Mouse (Mus musculus) kidney, postnatal 25 days (tissue): ENCODE data around the gene Rps16.
A peak's percentile ranks its signal among the peaks of the same experiment; 100 is the strongest.

ENCODE experiments used
- DNase-seq, 2 experiments: peaks; one replicate each; pipeline ENCODE4 v3.0.0; 2021; ENCODE audit warnings: mixed read lengths in 2 of 2

Rps16 gene

DNA sequence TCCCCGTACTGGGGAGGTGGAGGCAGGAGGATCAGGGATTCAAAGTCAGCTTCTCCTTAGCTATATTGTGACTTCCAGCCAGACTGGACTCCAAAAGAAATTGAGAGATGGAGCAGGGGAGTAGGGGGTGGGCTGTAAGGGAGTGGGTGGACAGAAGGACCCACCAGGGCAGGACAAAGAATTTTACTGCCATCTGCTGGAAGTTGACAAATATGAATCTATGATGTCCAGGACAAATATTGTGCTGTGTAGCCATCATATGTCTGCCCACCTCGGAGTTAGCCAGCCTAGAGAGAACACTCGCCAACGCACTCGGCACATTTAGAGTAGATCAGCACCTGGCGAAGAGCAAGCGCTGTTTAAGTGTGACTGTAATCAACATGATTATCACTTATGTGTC, 1.9 kb upstream of the Rps16 start:
- no peak for DNase-seq

DNA sequence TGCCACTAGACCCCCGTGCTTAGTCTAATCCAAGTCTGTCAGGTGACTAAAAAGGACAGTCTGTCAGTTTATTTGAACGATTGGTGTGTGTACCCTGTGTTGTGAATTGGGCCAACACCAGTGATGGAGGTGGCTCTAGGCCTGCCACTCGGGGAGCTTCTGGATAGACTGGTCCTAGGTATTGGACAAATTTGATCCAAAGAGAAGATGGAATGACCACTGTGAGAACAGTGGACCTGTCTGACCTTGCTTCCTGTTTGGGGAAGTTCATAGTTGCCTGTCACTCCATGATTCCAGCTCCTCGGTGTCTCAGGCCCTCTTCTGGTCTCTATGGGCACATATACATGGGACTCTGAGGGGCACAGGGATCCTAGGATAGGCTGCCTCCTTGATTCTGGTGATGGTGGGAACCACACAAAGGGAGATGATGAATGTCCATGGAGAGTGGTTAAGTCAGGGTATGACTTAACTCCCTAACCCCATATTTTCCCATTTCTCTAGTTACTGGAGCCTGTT, 1.3 kb downstream of the Rps16 start:
- DNase-seq, result no peak

DNA sequence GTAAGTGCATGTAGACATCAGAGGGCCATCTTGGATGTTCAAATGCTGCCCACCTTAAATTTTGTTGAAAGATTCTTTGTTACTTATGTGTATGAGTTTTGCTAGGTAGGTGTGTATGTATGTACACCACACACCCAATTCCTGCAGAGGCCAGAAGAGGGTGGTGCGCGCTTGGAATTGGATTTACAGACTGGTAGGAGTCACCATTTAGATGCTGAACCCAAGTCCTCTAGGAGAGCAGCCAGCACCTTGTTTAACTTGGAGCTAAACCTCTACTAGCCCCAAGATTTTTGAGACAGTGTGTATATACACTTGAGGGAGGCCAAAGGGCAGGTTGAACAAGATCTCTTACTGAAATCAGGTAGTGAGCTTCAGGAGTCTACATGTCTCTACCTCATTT, 2.8 kb downstream of the Rps16 start:
- no peak for DNase-seq

- DNase-seq, result no peak
These were observed 3.7 kb downstream of the Rps16 start for GRCm38 (mm10) chr7:28354113-28354581.

DNA sequence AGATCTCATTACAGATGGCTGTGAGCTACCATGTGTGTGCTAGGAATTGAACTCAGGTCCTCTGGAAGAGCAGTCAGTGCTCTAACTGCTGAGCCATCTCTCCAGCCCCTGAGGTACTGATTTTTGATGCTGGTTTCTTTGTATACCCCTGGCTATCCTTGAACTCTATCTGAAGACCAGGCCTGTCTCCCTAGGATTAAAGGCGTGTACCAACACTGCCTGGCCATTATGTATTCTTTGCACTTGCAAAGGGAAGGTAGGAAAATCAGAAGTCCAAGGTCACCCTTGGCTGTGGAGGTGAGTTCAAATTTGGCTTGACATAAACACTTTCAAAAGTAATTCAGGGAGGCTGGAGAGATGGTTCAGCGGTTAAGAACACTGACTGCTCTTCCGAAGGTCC, 4.1 kb downstream of the Rps16 start:
- no peak for DNase-seq

GRCm38 (mm10) chr7:28355221-28355620, 4.8 kb downstream of the Rps16 start:
- peak in 1 of 2 experiments; percentile 36 for DNase-seq

DNA sequence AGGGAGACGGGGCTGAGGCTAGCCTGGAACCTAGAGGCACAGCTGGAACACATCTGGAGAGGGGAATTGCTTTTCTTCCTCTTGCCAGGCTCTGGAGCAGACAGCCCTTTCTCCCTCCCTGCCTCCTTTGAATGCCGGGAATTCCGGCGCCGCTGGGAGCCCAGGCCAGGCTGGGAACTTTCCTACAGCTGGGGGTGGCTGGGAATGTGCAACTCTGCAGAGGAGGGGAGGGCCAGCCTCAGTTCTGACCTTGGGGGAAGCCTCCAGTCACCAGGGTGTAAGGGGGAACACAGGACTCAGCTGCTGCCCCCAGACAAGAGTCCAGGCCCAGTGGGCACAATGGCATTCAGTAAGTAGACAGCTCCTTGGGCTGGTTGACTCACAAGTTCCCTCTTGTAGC, 6.5 kb downstream of the Rps16 start:
- peak; percentile 71 to 80 for DNase-seq

GRCm38 (mm10) chr7:28357984-28358383, 7.5 kb downstream of the Rps16 start:
- DNase-seq, result peak in 1 of 2 experiments; percentile 44

- DNase-seq, result no peak
These were observed 8.0 kb downstream of the Rps16 start for GRCm38 (mm10) chr7:28358431-28358830.

DNA sequence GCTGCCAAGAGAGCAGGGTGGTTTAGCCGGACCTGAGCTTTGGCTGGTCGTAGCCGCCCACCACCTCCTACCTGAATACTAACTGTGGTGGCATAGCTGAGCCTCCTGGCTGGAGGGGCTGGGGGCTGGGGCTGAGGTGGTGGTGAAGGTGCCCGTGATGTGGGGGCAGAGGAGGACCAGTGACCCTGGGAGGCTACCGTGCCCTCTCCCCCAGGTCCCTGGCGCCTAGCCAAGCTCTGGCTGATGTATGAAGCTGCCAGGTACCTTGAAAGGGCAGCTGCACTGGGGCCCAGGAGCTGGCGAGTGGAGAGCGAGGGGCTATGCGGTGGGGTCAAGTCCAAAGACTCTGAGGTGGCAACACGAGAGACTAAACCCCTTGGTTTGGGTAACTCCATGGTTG, 9.4 kb downstream of the Rps16 start:
- DNase-seq, result peak in 1 of 2 experiments; percentile 44

- peak in 1 of 2 experiments; percentile 27 for DNase-seq
These were observed 9.8 kb downstream of the Rps16 start for GRCm38 (mm10) chr7:28360291-28360690.

DNA sequence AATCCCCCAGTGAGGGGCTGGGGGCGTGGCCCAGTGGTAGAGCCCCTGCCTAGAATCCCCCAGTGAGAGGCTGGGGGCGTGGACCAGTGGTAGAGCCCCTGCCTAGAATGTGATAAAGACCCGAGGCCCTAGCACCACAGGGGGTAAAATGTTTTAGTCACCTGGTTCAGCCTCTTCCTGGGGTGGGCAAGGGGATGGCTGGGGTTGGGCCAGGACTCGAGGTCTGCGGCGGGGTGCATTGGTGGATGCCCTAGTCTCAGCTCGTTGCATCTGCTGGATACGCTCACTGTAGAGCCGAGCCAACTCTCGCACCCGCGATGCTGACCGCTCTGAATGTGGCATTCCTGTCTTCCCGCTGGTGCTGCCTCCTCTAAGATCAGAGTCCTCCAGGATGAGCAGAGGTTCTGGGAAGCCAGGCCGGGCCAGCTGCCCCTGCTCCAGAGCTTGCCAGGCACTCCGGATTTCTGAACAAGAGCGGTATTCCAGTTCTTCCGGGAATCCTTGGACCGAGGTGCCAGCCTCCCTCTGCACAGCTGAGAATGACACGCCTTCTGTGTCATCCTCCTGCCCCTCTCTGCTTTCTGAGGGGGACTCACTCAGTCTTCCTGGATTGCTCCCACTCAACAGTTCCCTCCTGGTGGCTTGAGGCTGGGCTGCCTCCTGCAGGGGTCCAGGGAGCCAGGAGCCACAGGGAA, 11.3 kb downstream of the Rps16 start:
- peak in 1 of 2 experiments; percentile 37 for DNase-seq

- DNase-seq, result peak in 1 of 2 experiments; percentile 29
These were observed 12.1 kb downstream of the Rps16 start for GRCm38 (mm10) chr7:28362441-28363060.

DNA sequence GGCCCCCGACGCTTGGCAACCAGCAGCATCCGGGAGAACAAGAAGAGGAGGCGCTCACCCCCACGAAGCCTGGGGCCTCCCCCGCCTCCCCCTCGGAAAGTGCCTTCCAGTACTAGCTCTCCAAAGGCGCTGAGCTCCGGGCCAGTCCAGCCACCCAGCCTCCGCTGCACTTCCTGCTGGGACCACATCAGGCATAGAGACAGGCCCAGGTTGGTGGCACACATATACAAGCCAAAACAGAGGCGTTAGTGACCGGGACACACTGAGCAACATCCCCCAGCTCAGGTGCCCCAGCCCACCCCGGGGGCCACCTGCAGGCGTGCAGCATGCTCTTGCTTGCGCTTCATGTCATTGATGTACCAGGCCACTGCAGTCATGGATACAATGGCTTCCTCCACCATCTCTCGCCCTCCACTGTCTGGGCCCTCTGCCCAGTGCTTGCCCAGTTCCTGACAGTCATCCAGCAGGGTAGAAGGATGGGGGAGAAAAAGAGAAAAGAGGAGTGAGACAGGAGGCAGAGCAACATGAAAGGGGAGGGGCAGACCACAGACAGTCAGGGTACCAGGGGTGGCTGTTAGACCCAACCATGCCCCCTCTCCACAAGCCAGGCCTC, 17.3 kb downstream of the Rps16 start:
- peak in 1 of 2 experiments; percentile 35 for DNase-seq

DNA sequence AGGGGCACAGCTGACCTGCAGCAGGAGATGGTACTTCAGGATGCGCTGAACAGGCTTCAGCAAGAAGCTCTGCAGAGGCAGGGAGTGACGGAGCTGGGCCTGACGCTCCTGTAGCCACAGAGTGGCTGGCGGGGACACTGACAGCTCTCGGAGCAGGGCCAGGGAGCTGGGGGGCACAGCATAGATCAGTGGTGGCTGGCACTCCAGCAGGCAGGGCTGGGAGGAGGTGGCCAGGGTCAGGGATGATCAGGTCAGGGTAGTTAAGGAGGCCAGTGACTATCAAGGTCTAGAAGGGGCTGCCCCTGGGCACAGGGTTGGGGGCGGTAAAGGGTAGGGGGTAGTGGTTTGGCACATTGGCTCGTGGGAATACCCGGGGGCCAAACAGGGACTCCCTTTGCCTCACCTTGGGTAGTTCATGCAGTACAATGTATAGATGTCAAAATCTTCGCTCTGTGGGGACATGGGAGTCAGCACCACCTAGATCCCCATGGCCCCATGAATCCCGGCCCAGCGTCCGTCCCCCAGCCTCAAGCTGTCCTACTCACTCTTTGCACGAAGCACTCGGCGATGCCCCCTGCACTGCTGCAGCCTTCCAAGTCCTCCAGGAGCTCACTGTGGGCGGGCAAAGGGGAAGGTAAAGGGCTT, 17.9 kb downstream of the Rps16 start:
- DNase-seq, result peak in 1 of 2 experiments; percentile 33

DNA sequence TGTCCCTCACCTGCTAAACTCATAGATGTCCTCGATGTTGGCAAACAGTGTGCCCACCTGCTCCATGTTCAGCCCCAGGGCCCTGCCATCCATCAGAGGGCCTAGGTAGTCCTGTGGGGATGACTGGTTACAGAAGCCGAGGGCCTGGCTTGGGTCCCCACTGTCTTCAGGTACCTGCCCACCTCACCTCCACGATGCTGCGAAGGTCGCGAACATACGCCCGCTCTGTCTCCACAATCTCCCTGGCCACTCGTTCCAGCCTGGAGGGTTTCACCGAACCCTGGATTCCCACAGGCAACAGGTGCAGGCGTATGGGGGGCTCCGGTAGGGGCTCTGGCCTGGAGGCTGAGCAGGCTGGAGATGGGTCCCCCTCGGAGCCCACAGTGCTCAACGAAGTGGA, 19.6 kb downstream of the Rps16 start:
- DNase-seq, result peak in 1 of 2 experiments; percentile 39

DNA sequence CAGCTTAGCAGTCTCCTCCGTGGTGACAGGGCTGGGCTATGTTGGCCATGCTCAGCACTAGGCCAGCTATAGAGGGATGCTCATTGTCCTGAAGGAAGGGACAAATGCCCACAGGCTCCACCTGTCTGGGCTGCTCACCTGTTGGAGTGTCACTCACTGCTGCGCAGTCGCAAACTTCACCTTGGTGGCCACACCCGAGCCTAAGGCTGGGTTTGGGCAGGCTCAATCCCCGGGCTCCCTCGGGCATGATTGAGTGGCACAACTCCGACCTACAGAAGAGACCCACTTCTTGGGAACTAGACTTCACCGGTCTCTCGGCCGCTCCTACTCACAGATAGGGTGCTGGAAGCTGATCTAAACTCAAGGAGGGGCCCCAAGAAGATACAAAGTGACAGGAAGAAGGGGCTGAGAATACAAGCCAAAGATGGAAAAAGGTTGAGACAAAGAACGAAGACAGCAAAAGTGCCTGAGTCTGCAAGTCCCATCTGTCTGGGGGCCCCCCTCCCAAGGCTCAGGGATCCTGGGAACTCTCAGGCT, 20.6 kb downstream of the Rps16 start:
- peak in 1 of 2 experiments; percentile 44 for DNase-seq

GRCm38 (mm10) chr7:28371514-28371989, 21.1 kb downstream of the Rps16 start:
- DNase-seq, result peak; percentile 70 to 85

DNA sequence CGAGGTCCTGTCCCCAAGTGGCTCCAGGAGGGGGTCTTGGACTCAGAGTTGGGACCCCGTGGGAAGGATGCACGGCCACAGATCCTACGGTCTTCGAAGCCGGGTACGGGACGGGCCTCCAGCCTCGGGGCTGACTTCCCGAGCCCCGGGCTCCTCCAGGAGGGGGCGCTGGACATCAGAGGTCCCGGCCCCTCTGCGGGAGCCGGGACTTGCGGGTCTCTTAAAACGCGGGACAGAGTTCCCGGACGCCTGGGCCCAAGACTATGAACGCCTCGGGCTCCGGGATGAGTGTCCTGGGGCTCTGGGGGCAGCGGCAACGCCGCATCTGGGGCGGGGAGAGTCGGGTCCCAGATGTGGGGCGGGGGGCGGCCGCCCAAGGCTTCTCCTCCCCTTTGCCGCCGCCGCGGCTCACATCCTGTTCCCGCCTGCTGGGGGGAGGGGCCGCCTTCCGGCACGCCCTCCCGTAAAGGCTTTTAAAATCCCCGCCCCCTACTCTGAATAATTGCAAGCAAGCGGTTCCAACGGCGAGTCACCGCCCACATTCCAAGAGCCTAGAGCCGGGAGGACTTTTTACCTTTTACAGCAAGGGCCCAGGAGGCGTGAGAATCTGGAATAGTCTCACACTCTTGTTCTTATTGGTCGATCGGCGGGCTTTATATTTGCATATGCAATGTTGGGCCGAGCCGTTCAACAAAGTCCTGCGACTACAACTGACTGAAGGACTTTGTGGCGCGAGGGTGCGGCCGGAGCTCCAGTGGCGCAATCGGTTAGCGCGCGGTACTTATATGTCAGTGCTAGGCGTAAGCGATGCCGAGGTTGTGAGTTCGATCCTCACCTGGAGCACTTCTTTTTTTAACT, 22.0 kb downstream of the Rps16 start, which contains the start of gene Plekhg2:
Plekhg2 (minus strand) TSS at position 349 of the 858 bp plus-strand sequence.
- DNase-seq, result peak; percentile 98 to 99

GRCm38 (mm10) chr7:28373131-28373581, 22.7 kb downstream of the Rps16 start:
- DNase-seq, result peak; percentile 80 to 94

- peak in 1 of 2 experiments; percentile 51 for DNase-seq
These were observed 23.5 kb downstream of the Rps16 start for GRCm38 (mm10) chr7:28373891-28374495.
